Mouse (Mus musculus): Measurements from ENCODE around the gene D6Wsu163e. TPM values are rescaled to one million over a fixed set of nuclear protein-coding genes. Genes with fewer than 3 reads are reported as not detected.

D6Wsu163e gene
- polyA plus RNA-seq, 1 experiment from 2014 or later = 14.7 TPM

DNA sequence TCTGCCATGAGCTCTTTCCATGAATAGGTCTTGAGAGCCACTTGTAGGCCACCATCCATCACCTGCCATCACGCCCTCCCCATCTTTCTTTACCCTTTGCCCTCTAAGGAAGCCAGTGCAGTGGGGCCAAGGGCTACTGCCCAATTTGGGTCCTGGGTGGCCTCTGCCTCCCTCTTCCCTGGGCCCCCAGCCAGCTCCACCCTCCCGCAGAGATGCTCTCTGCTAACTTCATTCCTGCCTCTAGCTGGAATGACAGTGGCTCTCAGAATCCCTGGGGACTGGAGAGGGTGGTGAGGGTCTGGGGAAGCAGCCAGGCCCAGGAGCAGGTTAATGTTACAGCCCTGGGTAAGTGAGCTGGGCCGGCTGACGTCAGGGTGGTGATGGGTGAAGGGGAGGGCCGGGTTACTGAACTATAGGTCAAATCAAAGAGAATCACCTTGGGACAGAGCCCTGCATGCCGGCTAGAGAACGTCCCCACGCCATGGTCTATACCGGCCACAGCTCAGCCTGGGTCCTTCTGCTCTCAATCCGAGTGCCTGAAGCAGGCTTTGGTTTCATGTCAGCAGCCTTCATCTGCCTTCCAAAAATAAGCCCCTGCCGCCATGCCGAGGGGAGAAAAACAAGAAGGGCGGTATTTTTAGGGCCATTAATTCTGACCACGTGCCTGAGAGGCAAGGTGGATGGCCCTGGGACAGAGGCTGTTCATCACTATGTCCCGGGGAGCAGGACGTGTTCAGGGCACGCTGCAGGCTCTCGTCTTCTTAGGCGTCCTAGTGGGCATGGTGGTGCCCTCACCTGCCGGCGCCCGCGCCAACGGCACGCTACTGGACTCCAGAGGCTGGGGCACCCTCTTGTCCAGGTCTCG lies 75.4 kb downstream of the D6Wsu163e start, which contains the start of gene Fgf6:
Fgf6 (plus strand) TSS at position 681 of the 865 bp plus-strand sequence.
- WGBS = 85% methylated on average over 26 of the region's 26 CpGs

GRCm38 (mm10) chr6:127019254-127019653 lies 79.5 kb downstream of the D6Wsu163e start:
- peaks cover 32% of the 10 kb centered on the region for H3K27me3 ChIP-seq (ENCODE audit: poor library complexity, severe bottlenecking)
- 4% methylated on average over 6 of the region's 6 CpGs for WGBS
- H3K27ac ChIP-seq = 0 out of 2 replicates have a peak overlapping the region, but pooled peaks have one; percentile 48
- peaks cover 23% of the 10 kb centered on the region for H3K4me1 ChIP-seq
- DNase-seq (ENCODE audit: extremely low spot score, low spot score) = no peak
- H3K9me3 ChIP-seq = no peaks in the 10 kb centered on the region
- no peaks in the 10 kb centered on the region for H3K36me3 ChIP-seq (replicated peaks)
- H3K4me3 ChIP-seq = no peak overlapping the region

More for the DNA sequence above, 75.4 kb downstream of the D6Wsu163e start, which contains the start of gene Fgf6:
- DNase-seq (ENCODE audit: extremely low spot score, low spot score) = no peak
- H3K27ac ChIP-seq = no peak within 1 kb of the TSS
- H3K27me3 ChIP-seq (ENCODE audit: poor library complexity, severe bottlenecking) = peaks cover 12% of the 10 kb centered on the region
- H3K4me3 ChIP-seq = no peak within 1 kb of the TSS
- H3K9me3 ChIP-seq = no peaks in the 10 kb centered on the region
- peaks cover 21% of the 10 kb centered on the region for H3K4me1 ChIP-seq
- no peaks in the 10 kb centered on the region for H3K36me3 ChIP-seq (replicated peaks)

DNA sequence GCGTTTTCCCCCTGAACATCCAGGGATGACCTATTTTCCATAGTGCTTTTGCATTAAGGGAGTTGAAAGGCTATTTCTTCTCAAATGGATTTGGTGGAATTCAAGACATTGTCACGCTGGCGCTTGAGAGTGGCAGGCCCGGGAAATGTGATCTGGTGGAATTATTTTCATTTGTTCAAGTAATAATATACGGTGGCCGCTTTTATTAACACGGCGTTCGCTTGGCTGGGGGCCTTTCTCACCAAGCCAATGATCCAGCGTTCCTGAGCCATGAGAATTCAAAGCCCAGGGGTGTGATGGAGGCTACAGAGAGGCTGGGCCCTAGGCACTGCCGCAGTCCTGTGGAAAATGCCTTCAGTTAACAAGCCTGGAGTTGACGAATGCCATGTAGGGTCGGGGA lies 80.7 kb downstream of the D6Wsu163e start:
- no peaks in the 10 kb centered on the region for H3K9me3 ChIP-seq
- no peak overlapping the region for H3K27ac ChIP-seq
- no peak for DNase-seq (ENCODE audit: extremely low spot score, low spot score)

DNA sequence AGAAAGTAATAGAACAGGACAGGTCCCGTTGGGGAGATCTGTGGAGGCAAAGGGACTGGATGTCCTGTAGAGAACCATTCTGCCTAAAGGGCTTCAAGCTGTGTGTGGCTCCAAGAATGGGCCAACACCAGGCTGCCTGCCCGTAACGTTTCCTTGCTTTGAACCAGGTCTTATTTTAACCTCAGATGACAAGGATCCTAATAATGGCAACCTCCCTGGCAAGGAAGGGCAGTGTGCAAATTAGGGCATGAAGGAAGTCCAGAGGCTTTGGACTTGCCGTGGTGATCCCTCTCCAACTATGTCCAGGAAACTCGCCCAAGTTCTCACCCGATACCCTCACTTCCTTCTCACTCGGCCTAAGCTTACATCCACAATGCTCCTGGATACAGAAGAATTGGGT lies 85.1 kb downstream of the D6Wsu163e start:
- 81% methylated on average over 7 of the region's 7 CpGs for WGBS
- H3K27me3 ChIP-seq (ENCODE audit: poor library complexity, severe bottlenecking) = peaks cover 23% of the 10 kb centered on the region
- H3K27ac ChIP-seq = no peak overlapping the region
- no peaks in the 10 kb centered on the region for H3K36me3 ChIP-seq (replicated peaks)
- peaks cover 13% of the 10 kb centered on the region for H3K4me1 ChIP-seq
- no peak overlapping the region for H3K4me3 ChIP-seq
- DNase-seq (ENCODE audit: extremely low spot score, low spot score) = no peak
- H3K9me3 ChIP-seq = no peaks in the 10 kb centered on the region

More for the DNA sequence above, 80.7 kb downstream of the D6Wsu163e start:
- Histone ChIP-seq H3K4me1 (peaks cover 23% of the 10 kb centered on the region), H3K27me3 (ENCODE audit: poor library complexity, severe bottlenecking) (peaks cover 32% of the 10 kb centered on the region), H3K4me3 (peak overlapping the region; percentile 0; the same call in 1 of the 2 replicates), H3K36me3 (replicated peaks) (no peaks in the 10 kb centered on the region)
- 16% methylated on average over 13 of the region's 13 CpGs for WGBS

Other genes with a start within 250 kb of the D6Wsu163e start
- 2.9 and 3.4 TPM in 2 replicates for gene Kcna6, start 199.3 kb upstream of the D6Wsu163e start, polyA plus RNA-seq (2016; fragmentation: Nextera tagmentation; extraction: Ambion mirVana)
- 186 TPM in 2 replicates for gene Ndufa9, start 90.8 kb upstream of the D6Wsu163e start, polyA plus RNA-seq (2016; fragmentation: Nextera tagmentation; extraction: Ambion mirVana)
- 0.05 and 0.10 TPM in 2 replicates for gene Akap3, start 86.9 kb upstream of the D6Wsu163e start, polyA plus RNA-seq (2016; fragmentation: Nextera tagmentation; extraction: Ambion mirVana)
- gene Dyrk4, start 18.1 kb upstream of the D6Wsu163e start, polyA plus RNA-seq (2016; fragmentation: Nextera tagmentation; extraction: Ambion mirVana) = 0.12 TPM in 1 of 2 replicates, not detected in the other
- 85.8 and 92.1 TPM in 2 replicates for gene Rad51ap1, start 375 bp upstream of the D6Wsu163e start, polyA plus RNA-seq (2016; fragmentation: Nextera tagmentation; extraction: Ambion mirVana)
- not detected in 2 replicates for gene Fgf6, start 75.6 kb downstream of the D6Wsu163e start, polyA plus RNA-seq (2016; fragmentation: Nextera tagmentation; extraction: Ambion mirVana)
- gene Fgf23, start 132.9 kb downstream of the D6Wsu163e start, polyA plus RNA-seq (2016; fragmentation: Nextera tagmentation; extraction: Ambion mirVana) = 0.14 TPM in 1 of 2 replicates, not detected in the other
- 7.1 and 7.3 TPM in 2 replicates for gene Tigar, start 169.6 kb downstream of the D6Wsu163e start, polyA plus RNA-seq (2016; fragmentation: Nextera tagmentation; extraction: Ambion mirVana)
- 997 and 1,058 TPM in 2 replicates for gene Ccnd2, start 212.2 kb downstream of the D6Wsu163e start, polyA plus RNA-seq (2016; fragmentation: Nextera tagmentation; extraction: Ambion mirVana)